Mouse (Mus musculus) cortical plate, adult 2 months (tissue): ENCODE results near the gene Srrm3.

Experiments used
- CTCF ChIP-seq: fragments of 200-500 bp; IDR thresholded peaks from 2 replicates; pipeline ENCODE4 v1.5.1; 2011; ENCODE audit warnings: mild to moderate bottlenecking, control low read depth, low read length; ENCODE audit not compliant: insufficient read depth; ENCODE audit errors: extremely low read depth
- POLR2A ChIP-seq: fragments of 200-500 bp; IDR thresholded peaks from 2 replicates; pipeline ENCODE4 v1.6.1; 2011; ENCODE audit warnings: mild to moderate bottlenecking, low read length, control low read depth; ENCODE audit not compliant: insufficient read depth; ENCODE audit errors: extremely low read depth

DNA sequence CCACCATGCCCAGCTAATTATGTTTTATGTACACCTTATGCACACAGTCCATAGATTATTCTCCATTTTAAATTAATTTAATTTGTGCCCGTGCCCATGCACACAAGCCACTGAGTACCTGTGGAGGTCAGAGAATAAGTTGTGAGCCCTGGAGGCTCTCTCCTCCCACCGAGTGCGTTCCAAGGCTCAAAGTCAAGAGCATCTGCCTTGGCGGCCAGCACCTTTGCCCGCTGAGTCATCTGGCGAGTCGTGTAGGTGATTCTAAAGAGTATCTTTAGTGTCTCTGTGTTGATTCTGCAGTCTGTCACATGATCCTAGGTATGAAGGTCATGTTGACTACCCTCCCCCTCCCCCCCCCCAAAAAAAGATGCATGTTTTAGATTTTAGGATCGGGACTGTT is 22.7 kb downstream of the Srrm3 start:
- TF ChIP-seq POLR2A (no peak), CTCF (no peak)
